ENCODE assay signal across 10 mouse cellular contexts in genomic region chr2:127328090-127328851, GRCm38 (mm10). TPM values are rescaled to one million over a fixed set of nuclear protein-coding genes. Genes with fewer than 3 reads are reported as not detected.
DNase-seq lines count a peak whose midpoint lies in the region; ATAC-seq and TF ChIP-seq lines count a peak whose summit lies in the region.
"Had no signal": no experiment of that assay in that cellular context is flagged by ENCODE, and none has a peak within 500 bp of the region (broad histone marks: within the 10 kb centered on the region; RNA-seq: fewer than 3 reads in every experiment).

No protein-coding gene starts in this region.

- no peak for TF ChIP-seq CTCF in lung, embryonic 14.5 days (IDR thresholded peaks at IDR 0.05; ENCODE audit: low read depth)

- WGBS in lung, embryonic 14.5 days, result 57% methylated on average over 12 of the region's 12 CpGs
- 66% methylated on average over 12 of the region's 12 CpGs for WGBS in embryonic facial prominence, embryonic 15.5 days
- 32% methylated on average over 12 of the region's 12 CpGs for whole genome bisulfite sequencing in liver, embryonic 13.5 days (ENCODE audit: insufficient replicate concordance)
- WGBS in hindbrain, embryonic 14.5 days, result 76% methylated on average over 12 of the region's 12 CpGs

- no peaks in the 10 kb centered on the region for H3K36me3 ChIP-seq in lung, embryonic 14.5 days (ENCODE audit: insufficient read depth)
- no peaks in the 10 kb centered on the region for H3K36me3 ChIP-seq in embryonic facial prominence, embryonic 15.5 days
- no peaks in the 10 kb centered on the region for H3K36me3 ChIP-seq in liver, embryonic 13.5 days
- H3K36me3 ChIP-seq in hindbrain, embryonic 14.5 days (replicated peaks; ENCODE audit: control insufficient read depth, insufficient read depth), result no peaks in the 10 kb centered on the region

- no peaks in the 10 kb centered on the region for H3K27me3 ChIP-seq in lung, embryonic 14.5 days (ENCODE audit: insufficient read depth, low read length)
- H3K27me3 ChIP-seq in embryonic facial prominence, embryonic 15.5 days, result no peaks in the 10 kb centered on the region
- peaks cover 6% of the 10 kb centered on the region; the same call in 1 of the 2 replicates for H3K27me3 ChIP-seq in liver, embryonic 13.5 days
- no peaks in the 10 kb centered on the region for H3K27me3 ChIP-seq in hindbrain, embryonic 14.5 days (ENCODE audit: control insufficient read depth, insufficient read depth, low read length)

- DNase-seq in lung, embryonic 14.5 days, result peak; percentile 51
- no peak for DNase-seq in lung, postnatal 14 days
- DNase-seq in liver, embryonic 13.5 days, result peak; percentile 27
- DNase-seq in thymus, postnatal 14 days, result peak; percentile 72
- DNase-seq in frontal cortex, postnatal 14 days (ENCODE audit: low spot score in 2 of 2), result no peak
- DNase-seq in frontal cortex, postnatal 25 days (ENCODE audit: low spot score in 2 of 2), result no peak
- no peak for DNase-seq in hindbrain, embryonic 14.5 days (ENCODE audit: low spot score)
- DNase-seq: layer of hippocampus, adult 9-11 months had no signal

- ATAC-seq in lung, embryonic 14.5 days (ENCODE audit: insufficient read depth), result peak; percentile 80; the same call in 1 of the 2 replicates
- ATAC-seq in embryonic facial prominence, embryonic 15.5 days (ENCODE audit: insufficient number of reproducible peaks, low FRiP score, low TSS enrichment, low read depth), result no peak
- peak; percentile 65 for ATAC-seq in liver, embryonic 13.5 days (ENCODE audit: low read depth)
- no peak for ATAC-seq in hindbrain, embryonic 14.5 days (ENCODE audit: low FRiP score)

- no peak overlapping the region for H3K4me2 ChIP-seq in lung, embryonic 14.5 days
- no peak overlapping the region for H3K4me2 ChIP-seq in embryonic facial prominence, embryonic 15.5 days (replicated peaks)
- H3K4me2 ChIP-seq in liver, embryonic 13.5 days, result no peak overlapping the region
- no peak overlapping the region for H3K4me2 ChIP-seq in hindbrain, embryonic 14.5 days (replicated peaks)
- H3K4me2 ChIP-seq: midbrain, embryonic 11.5 days had no signal

- H3K4me3 ChIP-seq in lung, embryonic 14.5 days (ENCODE audit: low read depth, low read length), result no peak overlapping the region
- H3K4me3 ChIP-seq in embryonic facial prominence, embryonic 15.5 days (replicated peaks), result no peak overlapping the region
- no peak overlapping the region for H3K4me3 ChIP-seq in liver, embryonic 13.5 days (replicated peaks)
- H3K4me3 ChIP-seq in hindbrain, embryonic 14.5 days (replicated peaks; ENCODE audit: low read length), result no peak overlapping the region

- peak overlapping the region; percentile 69 for H3K27ac ChIP-seq in lung, embryonic 14.5 days (ENCODE audit: low read depth)
- H3K27ac ChIP-seq in embryonic facial prominence, embryonic 15.5 days (replicated peaks), result 0 out of 2 replicates have a peak overlapping the region, but pooled peaks have one; percentile 39
- peak overlapping the region; percentile 13; the same call in 1 of the 2 replicates for H3K27ac ChIP-seq in liver, embryonic 13.5 days
- no peak overlapping the region for H3K27ac ChIP-seq in hindbrain, embryonic 14.5 days

- H3K9me3 ChIP-seq in lung, embryonic 14.5 days (ENCODE audit: low read depth, low read length), result no peaks in the 10 kb centered on the region
- no peaks in the 10 kb centered on the region for H3K9me3 ChIP-seq in embryonic facial prominence, embryonic 15.5 days (replicated peaks)
- no peaks in the 10 kb centered on the region for H3K9me3 ChIP-seq in liver, embryonic 13.5 days (replicated peaks)
- no peaks in the 10 kb centered on the region for H3K9me3 ChIP-seq in hindbrain, embryonic 14.5 days (ENCODE audit: control insufficient read depth, low read length)

- no peaks in the 10 kb centered on the region for H3K4me1 ChIP-seq in lung, embryonic 14.5 days (ENCODE audit: insufficient read depth)
- H3K4me1 ChIP-seq in embryonic facial prominence, embryonic 15.5 days, result no peaks in the 10 kb centered on the region
- H3K4me1 ChIP-seq in liver, embryonic 13.5 days (replicated peaks), result peaks cover 36% of the 10 kb centered on the region
- H3K4me1 ChIP-seq in hindbrain, embryonic 14.5 days (replicated peaks; ENCODE audit: control insufficient read depth, insufficient read depth, low read length), result no peaks in the 10 kb centered on the region

- H3K9ac ChIP-seq in lung, embryonic 14.5 days, result no peak overlapping the region; the same call in 1 of the 2 replicates
- H3K9ac ChIP-seq in embryonic facial prominence, embryonic 15.5 days, result no peak overlapping the region
- peak overlapping the region; percentile 22; the same call in 1 of the 2 replicates for H3K9ac ChIP-seq in liver, embryonic 13.5 days
- no peak overlapping the region for H3K9ac ChIP-seq in hindbrain, embryonic 14.5 days

RNA-seq across cellular contexts. Expression of gene Dusp2, which starts 7.7 kb away (rescaled TPM):
- 12.3 and 15.7 TPM in 2 replicates for polyA plus RNA-seq in lung, embryonic 14.5 days (2014; fragmentation: Nextera tagmentation; extraction: Ambion mirVana)
- polyA plus RNA-seq in embryonic facial prominence, embryonic 15.5 days (2015; fragmentation: Nextera tagmentation; extraction: Ambion mirVana), result 9.1 and 10.6 TPM in 2 replicates
- polyA plus RNA-seq in liver, embryonic 13.5 days (2015; fragmentation: Nextera tagmentation; extraction: Ambion mirVana), result 2.7 and 2.8 TPM in 2 replicates
- polyA plus RNA-seq in hindbrain, embryonic 14.5 days (2014; fragmentation: Nextera tagmentation; extraction: Ambion mirVana), result 12.5 and 15.2 TPM in 2 replicates

RNA-seq across cellular contexts. Expression of gene Astl, which starts 10.2 kb away (rescaled TPM):
- polyA plus RNA-seq in lung, embryonic 14.5 days (2014; fragmentation: Nextera tagmentation; extraction: Ambion mirVana), result not detected in 2 replicates
- polyA plus RNA-seq in embryonic facial prominence, embryonic 15.5 days (2015; fragmentation: Nextera tagmentation; extraction: Ambion mirVana), result 0.24 TPM in 1 of 2 replicates, not detected in the other
- polyA plus RNA-seq in liver, embryonic 13.5 days (2015; fragmentation: Nextera tagmentation; extraction: Ambion mirVana), result not detected in 2 replicates
- polyA plus RNA-seq in hindbrain, embryonic 14.5 days (2014; fragmentation: Nextera tagmentation; extraction: Ambion mirVana), result not detected in 2 replicates
- polyA plus RNA-seq: midbrain, embryonic 11.5 days had no signal

RNA-seq across cellular contexts. Expression of gene Adra2b, which starts 34.7 kb away (rescaled TPM):
- not detected in 2 replicates for polyA plus RNA-seq in lung, embryonic 14.5 days (2014; fragmentation: Nextera tagmentation; extraction: Ambion mirVana)
- polyA plus RNA-seq in embryonic facial prominence, embryonic 15.5 days (2015; fragmentation: Nextera tagmentation; extraction: Ambion mirVana), result 0.30 and 0.33 TPM in 2 replicates
- polyA plus RNA-seq in liver, embryonic 13.5 days (2015; fragmentation: Nextera tagmentation; extraction: Ambion mirVana), result 29.4 and 32.4 TPM in 2 replicates
- polyA plus RNA-seq in hindbrain, embryonic 14.5 days (2014; fragmentation: Nextera tagmentation; extraction: Ambion mirVana), result 0.53 and 0.79 TPM in 2 replicates

RNA-seq across cellular contexts. Expression of gene Stard7, which starts 58.3 kb away (rescaled TPM):
- polyA plus RNA-seq in lung, embryonic 14.5 days (2014; fragmentation: Nextera tagmentation; extraction: Ambion mirVana), result 86.6 and 88.7 TPM in 2 replicates
- polyA plus RNA-seq in embryonic facial prominence, embryonic 15.5 days (2015; fragmentation: Nextera tagmentation; extraction: Ambion mirVana), result 63.5 and 67.6 TPM in 2 replicates
- polyA plus RNA-seq in liver, embryonic 13.5 days (2015; fragmentation: Nextera tagmentation; extraction: Ambion mirVana), result 48.6 and 50.9 TPM in 2 replicates
- polyA plus RNA-seq in hindbrain, embryonic 14.5 days (2014; fragmentation: Nextera tagmentation; extraction: Ambion mirVana), result 110 and 122 TPM in 2 replicates

Comparison
In these comparisons a context has a peak if more than half of its experiments do, and no peak if none do; other contexts are left out.
1. DNase-seq: peak in lung, embryonic 14.5 days (single experiment), liver, embryonic 13.5 days (single experiment) and thymus, postnatal 14 days (single experiment); none in lung, postnatal 14 days (single experiment), frontal cortex, postnatal 14 days (0 of 2), frontal cortex, postnatal 25 days (0 of 2) and hindbrain, embryonic 14.5 days (single experiment).
2. ATAC-seq: peak in lung, embryonic 14.5 days (single experiment) and liver, embryonic 13.5 days (single experiment); none in embryonic facial prominence, embryonic 15.5 days (single experiment) and hindbrain, embryonic 14.5 days (single experiment).
3. RNA of gene Adra2b, which starts 34.7 kb away (polyA plus RNA-seq): 29.4 to 32.4 TPM in liver, embryonic 13.5 days; 0.53 to 0.79 TPM in hindbrain, embryonic 14.5 days, 0.30 to 0.33 TPM in embryonic facial prominence, embryonic 15.5 days and not detected in lung, embryonic 14.5 days; every median in the first group is over 10 times any median in the second.